Mouse (Mus musculus) kidney, adult 2 months (tissue): ENCODE measurements around the gene Tra2b.

Experiments
- CTCF ChIP-seq: fragments of 200-500 bp; conservative IDR thresholded peaks from 2 replicates; pipeline ENCODE4 v1.5.1; 2011; ENCODE audit warnings: low read depth, mild to moderate bottlenecking, control low read depth, low read length, moderate library complexity, mixed read lengths; ENCODE audit not compliant: insufficient read depth, insufficient read length
- POLR2A ChIP-seq: fragments of 200-500 bp; IDR thresholded peaks from one replicate; pipeline ENCODE4 v1.6.1; 2011; ENCODE audit warnings: low read depth, low read length, control low read depth

DNA sequence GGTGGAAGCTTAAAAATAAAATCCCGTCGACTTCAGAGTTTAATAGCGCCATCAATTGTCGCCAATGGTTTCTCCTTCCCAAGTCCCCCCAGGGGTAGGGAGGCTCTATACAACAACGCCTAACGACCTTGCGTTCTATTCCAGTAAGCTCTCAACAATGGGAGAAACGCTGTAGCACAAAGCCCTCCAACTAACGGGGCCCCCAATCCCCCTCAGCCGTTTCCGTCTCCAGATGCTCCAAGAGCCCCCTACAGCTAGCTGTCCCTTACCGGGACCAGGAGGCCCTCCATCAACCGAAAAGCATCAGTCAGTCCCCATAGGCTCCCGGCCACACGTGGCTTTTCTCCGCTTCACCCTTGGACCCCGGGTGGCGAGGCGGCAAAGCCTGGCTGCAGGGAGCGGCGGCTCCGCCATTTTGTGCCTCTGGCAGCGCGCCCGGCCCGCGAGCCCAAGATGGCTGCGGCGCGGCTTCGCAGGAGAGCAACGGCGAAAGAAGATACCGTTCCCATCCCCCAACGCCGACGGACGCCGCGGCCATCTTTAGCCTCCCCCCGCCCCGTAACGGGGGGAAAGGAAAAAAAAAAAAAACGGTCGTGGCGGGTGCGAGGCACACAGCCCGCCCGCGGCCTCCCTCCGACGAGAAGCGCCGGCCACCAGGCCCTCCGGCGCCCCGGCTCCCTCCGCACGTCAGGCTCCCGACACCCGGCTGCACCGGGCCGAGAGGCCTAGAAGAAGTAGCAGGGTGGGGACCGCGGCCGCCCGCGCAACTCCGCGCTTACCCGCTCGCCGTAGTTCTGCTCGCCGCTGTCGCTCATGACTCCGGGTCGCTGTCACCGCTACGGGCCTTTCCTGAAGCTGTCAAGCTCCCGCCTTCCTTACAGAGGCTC lies 600 bp downstream of the Tra2b start:
- TF ChIP-seq CTCF (no peak), POLR2A (no peak)
